Mouse (Mus musculus) adrenal gland, postnatal 14 days (tissue): Measurements from ENCODE around the gene Esp8. TPM values are rescaled to one million over a fixed set of nuclear protein-coding genes. Genes with fewer than 3 reads are reported as not detected.
"Not testable (repeated sequence)": the region's sequence is repeated elsewhere in the genome, so short reads cannot be mapped to it uniquely, and the experiment has no call there.

Source experiments
- DNase-seq: peaks from one replicate; pipeline ENCODE4 v3.0.0; 2021; ENCODE audit warnings: mixed read lengths
- long read RNA-seq, 2 experiments: library from polyadenylated mRNA; stranded (forward); transcript quantifications; one replicate each; pipeline ENCODE4 v2.0.0; 2021
- total RNA-seq: library from RNA; stranded (reverse); gene quantifications from 2 replicates; pipeline ENCODE4 v1.2.3, GENCODE M21; 2021

Esp8 gene
- not detected in 2 replicates for total RNA-seq
- long read RNA-seq, experiment 1, result 0 reads
- long read RNA-seq, experiment 2, result 0 reads

- no peak for DNase-seq
Measured at GRCm38 (mm10) chr17:40519818-40520217, at the start of gene Esp8. Esp8 (plus strand) TSS chr17:40520022.

GRCm38 (mm10) chr17:40483566-40483965 lies 36.3 kb upstream of the Esp8 start:
- DNase-seq, result not testable (repeated sequence)

- not testable (repeated sequence) for DNase-seq
Measured at GRCm38 (mm10) chr17:40495468-40496185, 24.2 kb upstream of the Esp8 start.

GRCm38 (mm10) chr17:40529813-40530212 lies 10.0 kb downstream of the Esp8 start:
- no peak for DNase-seq

- DNase-seq, result no peak
Measured at GRCm38 (mm10) chr17:40531147-40531546, 11.3 kb downstream of the Esp8 start.

- DNase-seq, result not testable (repeated sequence)
Measured at GRCm38 (mm10) chr17:40547005-40547404, 27.2 kb downstream of the Esp8 start.

- no peak for DNase-seq
Measured at GRCm38 (mm10) chr17:40553470-40553869, 33.6 kb downstream of the Esp8 start.

- DNase-seq, result no peak
Measured at GRCm38 (mm10) chr17:40561207-40561606, 41.4 kb downstream of the Esp8 start, which contains the start of gene Esp6. Esp6 (plus strand) TSS chr17:40561507.

Other genes starting within 250 kb of the Esp8 start
- not detected in 2 replicates for gene Crisp1, start 200.8 kb upstream of the Esp8 start, total RNA-seq
- not detected in 2 replicates for gene Esp6, start 41.5 kb downstream of the Esp8 start, total RNA-seq
- gene Esp4, start 78.6 kb downstream of the Esp8 start, total RNA-seq, result not detected in 2 replicates
- not detected in 2 replicates for gene Esp3, start 112.1 kb downstream of the Esp8 start, total RNA-seq
- gene Esp1, start 207.1 kb downstream of the Esp8 start, total RNA-seq, result not detected in 2 replicates